Mouse (Mus musculus): ENCODE data around the gene Ccdc33.

- no peak for TF ChIP-seq CHD2 (IDR thresholded peaks at IDR 0.05; ENCODE audit: low read depth, low read length)
- TF ChIP-seq MAFK (IDR thresholded peaks at IDR 0.05; ENCODE audit: insufficient read depth, low read depth, low read length) = no peak
Measured at GRCm38 (mm10) chr9:58053102-58053501, 65.5 kb downstream of the Ccdc33 start.
